Mouse (Mus musculus) embryonic facial prominence, embryonic 14.5 days (tissue): ENCODE data around the gene Dusp21. TPM values are rescaled to one million over a fixed set of nuclear protein-coding genes. Genes with fewer than 3 reads are reported as not detected.

ENCODE experiments used
- ATAC-seq: fragments of 200-750 bp; cut with Nextera tagmentation; 2 replicates; pipeline ENCODE4 v1.8.0; 2017; ENCODE audit warnings: low read depth, moderate number of reproducible peaks, moderate TSS enrichment
- DNase-seq: peaks from one replicate; pipeline ENCODE4 v3.0.0-alpha.2; 2015; ENCODE audit warnings: low spot score
- H3K27ac ChIP-seq: fragments of 300-500 bp; sonication (generic); replicated peaks from 2 replicates; pipeline ENCODE4 v1.5.1; 2014; ENCODE audit warnings: low read depth, mild to moderate bottlenecking, low read length, moderate library complexity
- H3K27me3 ChIP-seq: fragments of 300-500 bp; sonication (generic); replicated peaks from 2 replicates; pipeline ENCODE4 v1.6.1; 2014; ENCODE audit warnings: low read length; ENCODE audit not compliant: control insufficient read depth, insufficient read depth
- H3K36me3 ChIP-seq: fragments of 300-500 bp; sonication (generic); 2 replicates; pipeline ENCODE4 v1.6.1; 2014; ENCODE audit warnings: low read length, mixed read lengths; ENCODE audit not compliant: control insufficient read depth, insufficient read depth
- H3K4me1 ChIP-seq: fragments of 300-500 bp; sonication (generic); 2 replicates; pipeline ENCODE4 v1.6.1; 2014; ENCODE audit warnings: antibody characterized with exemption, low read length; ENCODE audit not compliant: control insufficient read depth, insufficient read depth
- H3K4me2 ChIP-seq: fragments of 300-500 bp; sonication (generic); 2 replicates; pipeline ENCODE4 v1.6.1; 2014; ENCODE audit warnings: low read depth, mild to moderate bottlenecking, low read length, moderate library complexity, mixed read lengths
- H3K4me3 ChIP-seq: fragments of 300-500 bp; sonication (generic); 2 replicates; pipeline ENCODE4 v1.5.1; 2014; ENCODE audit warnings: low read depth, mild to moderate bottlenecking, low read length
- H3K9ac ChIP-seq: fragments of 300-500 bp; sonication (generic); 2 replicates; pipeline ENCODE4 v1.6.1; 2014; ENCODE audit warnings: low read depth, mild to moderate bottlenecking, low read length, moderate library complexity, mixed read lengths
- H3K9me3 ChIP-seq: fragments of 300-500 bp; sonication (generic); 2 replicates; pipeline ENCODE4 v1.6.1; 2016; ENCODE audit warnings: low read length; ENCODE audit not compliant: control insufficient read depth
- WGBS: fragments of 180-500 bp; shearing (Covaris S2); extraction: QIAGEN DNeasy Blood & Tissue Kit; methylation state at CpG from one replicate; pipeline ENCODE4 v1.1.7; 2014; 5-methylcytosine and 5-hydroxymethylcytosine counted together
- polyA plus RNA-seq: library from polyadenylated mRNA; unstranded; fragments of >200 nt; fragmentation: Nextera tagmentation; extraction: Ambion mirVana; gene quantifications from 2 replicates; pipeline ENCODE4 v1.2.1, GENCODE M21; 2014

The Dusp21 gene
- polyA plus RNA-seq, 1 experiment from 2014 or later = not detected

GRCm38 (mm10) chrX:18168940-18169339 lies 23.3 kb downstream of the Dusp21 start:
- Histone ChIP-seq H3K4me1 (no peaks in the 10 kb centered on the region), H3K27ac (no peak overlapping the region), H3K4me2 (no peak overlapping the region), H3K9me3 (no peaks in the 10 kb centered on the region), H3K36me3 (no peaks in the 10 kb centered on the region), H3K9ac (no peak overlapping the region), H3K4me3 (no peak overlapping the region), H3K27me3 (no peaks in the 10 kb centered on the region)
- no peak for ATAC-seq
- WGBS = 95% methylated on average over 1 of the region's 1 CpGs
- DNase-seq = no peak

- no peak for ATAC-seq
- no peak for DNase-seq
- H3K27ac ChIP-seq = no peak overlapping the region
- H3K4me2 ChIP-seq = no peak overlapping the region
- no peaks in the 10 kb centered on the region for H3K9me3 ChIP-seq
- 32% methylated on average over 4 of the region's 4 CpGs for WGBS
- no peaks in the 10 kb centered on the region for H3K4me1 ChIP-seq
- no peak overlapping the region for H3K4me3 ChIP-seq
- H3K9ac ChIP-seq = no peak overlapping the region
- H3K36me3 ChIP-seq = no peaks in the 10 kb centered on the region
- H3K27me3 ChIP-seq = no peaks in the 10 kb centered on the region
Measured at GRCm38 (mm10) chrX:18174831-18175230, 29.2 kb downstream of the Dusp21 start.

GRCm38 (mm10) chrX:18177803-18178202 lies 32.1 kb downstream of the Dusp21 start:
- no peaks in the 10 kb centered on the region for H3K36me3 ChIP-seq
- H3K4me2 ChIP-seq = no peak overlapping the region
- no peak for ATAC-seq
- no peak overlapping the region for H3K27ac ChIP-seq
- H3K27me3 ChIP-seq = no peaks in the 10 kb centered on the region
- H3K4me3 ChIP-seq = no peak overlapping the region
- H3K4me1 ChIP-seq = no peaks in the 10 kb centered on the region
- DNase-seq = no peak
- WGBS = 82% methylated on average over 4 of the region's 4 CpGs
- no peaks in the 10 kb centered on the region for H3K9me3 ChIP-seq
- no peak overlapping the region for H3K9ac ChIP-seq

GRCm38 (mm10) chrX:18179492-18179891 lies 33.8 kb downstream of the Dusp21 start:
- H3K9me3 ChIP-seq = no peaks in the 10 kb centered on the region
- H3K4me3 ChIP-seq = no peak overlapping the region
- ATAC-seq (no peak), DNase-seq (no peak)
- no peak overlapping the region for H3K4me2 ChIP-seq
- no peak overlapping the region for H3K9ac ChIP-seq
- no peak overlapping the region for H3K27ac ChIP-seq
- H3K4me1 ChIP-seq = no peaks in the 10 kb centered on the region
- H3K36me3 ChIP-seq = no peaks in the 10 kb centered on the region
- 67% methylated on average over 1 of the region's 1 CpGs for WGBS
- H3K27me3 ChIP-seq = no peaks in the 10 kb centered on the region

- Histone ChIP-seq H3K9me3 (no peaks in the 10 kb centered on the region), H3K9ac (no peak overlapping the region), H3K27me3 (no peaks in the 10 kb centered on the region), H3K4me3 (no peak overlapping the region), H3K36me3 (no peaks in the 10 kb centered on the region), H3K27ac (no peak overlapping the region), H3K4me2 (no peak overlapping the region), H3K4me1 (no peaks in the 10 kb centered on the region)
- ATAC-seq (no peak), DNase-seq (no peak)
Measured at GRCm38 (mm10) chrX:18187203-18187602, 41.5 kb downstream of the Dusp21 start.

GRCm38 (mm10) chrX:18188293-18188692 lies 42.6 kb downstream of the Dusp21 start:
- WGBS = 84% methylated on average over 2 of the region's 2 CpGs
- H3K4me2 ChIP-seq = no peak overlapping the region
- no peaks in the 10 kb centered on the region for H3K36me3 ChIP-seq
- DNase-seq (no peak), ATAC-seq (no peak)
- no peaks in the 10 kb centered on the region for H3K4me1 ChIP-seq
- no peak overlapping the region for H3K4me3 ChIP-seq
- no peak overlapping the region for H3K27ac ChIP-seq
- no peaks in the 10 kb centered on the region for H3K9me3 ChIP-seq
- H3K9ac ChIP-seq = no peak overlapping the region
- H3K27me3 ChIP-seq = no peaks in the 10 kb centered on the region

Other genes with a start within 250 kb of the Dusp21 start
- 18.6 and 23.7 TPM in 2 replicates for gene Kdm6a, start 16.7 kb downstream of the Dusp21 start, polyA plus RNA-seq